Comparison of ENCODE assay signal across 46 mouse cellular contexts in the genomic region with DNA sequence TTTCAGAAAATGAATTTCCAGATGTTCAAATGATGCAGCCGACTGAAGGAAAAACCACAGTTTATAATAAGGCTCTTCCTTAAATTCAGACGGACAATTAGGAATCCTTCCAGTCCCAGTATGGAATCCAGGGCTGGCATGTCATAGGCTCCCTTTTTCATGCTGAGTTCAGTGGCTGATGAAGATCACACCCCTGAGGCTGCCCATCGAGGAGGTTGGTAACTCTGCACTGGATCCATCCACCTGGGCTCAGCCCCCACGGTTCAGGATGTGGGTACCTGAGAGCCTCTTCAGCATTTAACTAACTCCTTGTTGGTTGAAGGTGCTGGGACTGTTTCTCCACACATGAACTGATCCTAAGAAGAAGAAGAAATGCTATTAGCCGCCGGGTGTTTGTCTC. TPM values are rescaled to one million over a fixed set of nuclear protein-coding genes. Genes with fewer than 3 reads are reported as not detected.
"Had no signal": no experiment of that assay in that cellular context is flagged by ENCODE, and none has a peak within 500 bp of the region (broad histone marks: within the 10 kb centered on the region; RNA-seq: fewer than 3 reads in every experiment).

No protein-coding gene starts in this region.

- H3K9me3 ChIP-seq: limb, embryonic 10.5 days; limb, embryonic 12.5 days; limb, embryonic 13.5 days; limb, embryonic 15.5 days; liver, embryonic 12.5 days; liver, embryonic 13.5 days; liver, embryonic 15.5 days; lung, embryonic 15.5 days; megakaryocyte, embryonic 14.5 days; midbrain, embryonic 10.5 days; midbrain, embryonic 12.5 days; midbrain, embryonic 13.5 days; midbrain, embryonic 15.5 days; neural tube, embryonic 12.5 days had no signal

- H3K4me3 ChIP-seq: limb, embryonic 10.5 days; limb, embryonic 12.5 days; limb, embryonic 13.5 days; limb, embryonic 15.5 days; liver, embryonic 12.5 days; liver, embryonic 13.5 days; liver, embryonic 15.5 days; lung, embryonic 15.5 days; megakaryocyte, embryonic 14.5 days; midbrain, embryonic 10.5 days; midbrain, embryonic 12.5 days; midbrain, embryonic 13.5 days; midbrain, embryonic 15.5 days; myocyte; neural tube, embryonic 12.5 days had no signal

- H3K4me2 ChIP-seq: limb, embryonic 12.5 days; limb, embryonic 13.5 days; limb, embryonic 15.5 days; liver, embryonic 11.5 days; liver, embryonic 12.5 days; liver, embryonic 13.5 days; liver, embryonic 15.5 days; lung, embryonic 14.5 days; lung, embryonic 15.5 days; midbrain, embryonic 12.5 days; midbrain, embryonic 13.5 days; midbrain, embryonic 15.5 days; neural tube, embryonic 12.5 days had no signal

- H3K9ac ChIP-seq: limb, embryonic 12.5 days; limb, embryonic 13.5 days; limb, embryonic 15.5 days; liver, embryonic 12.5 days; liver, embryonic 13.5 days; liver, embryonic 14.5 days; liver, embryonic 15.5 days; liver, postnatal 0 days; lung, embryonic 14.5 days; lung, embryonic 15.5 days; midbrain, embryonic 12.5 days; midbrain, embryonic 13.5 days; midbrain, embryonic 15.5 days; neural tube, embryonic 12.5 days had no signal

- ATAC-seq: liver, embryonic 12.5 days; liver, postnatal 0 days; lung, postnatal 0 days; midbrain, embryonic 13.5 days; midbrain, embryonic 15.5 days; midbrain, embryonic 16.5 days had no signal

- H3K27me3 ChIP-seq: limb, embryonic 12.5 days; limb, embryonic 13.5 days; limb, embryonic 15.5 days; liver, embryonic 12.5 days; liver, embryonic 13.5 days; liver, embryonic 15.5 days; lung, embryonic 15.5 days; megakaryocyte, embryonic 14.5 days; midbrain, embryonic 12.5 days; midbrain, embryonic 13.5 days; midbrain, embryonic 15.5 days; neural tube, embryonic 12.5 days had no signal

- DNase-seq: left cerebral cortex, postnatal 4 days; liver; liver, embryonic 13.5 days; liver, postnatal 0 days; lung, adult 18-20 months; lung, adult 2 months; lung, embryonic 14.5 days; lung, postnatal 10 days; lung, postnatal 14 days; lung, postnatal 36 days; lung, postnatal 4 days had no signal

- H3K27ac ChIP-seq: limb, embryonic 10.5 days; limb, embryonic 12.5 days; limb, embryonic 13.5 days; limb, embryonic 15.5 days; liver, embryonic 12.5 days; liver, embryonic 13.5 days; liver, embryonic 14.5 days; liver, embryonic 15.5 days; lung, embryonic 15.5 days; macrophage; midbrain, embryonic 10.5 days; midbrain, embryonic 12.5 days; midbrain, embryonic 13.5 days; midbrain, embryonic 15.5 days; neural tube, embryonic 12.5 days had no signal

RNA-seq across cellular contexts. Expression of gene Galnt15, which starts 54.1 kb away (rescaled TPM):
- total RNA-seq: megakaryocyte progenitor cell, adult 5-6 weeks; megakaryocyte, adult 5-6 weeks; megakaryocyte-erythroid progenitor cell, adult 5-6 weeks; monocyte, adult 5-6 weeks had no signal
- polyA plus RNA-seq: limb, embryonic 11.5 days; limb, embryonic 12.5 days; liver, embryonic 11.5 days; liver, embryonic 12.5 days; liver, embryonic 13.5 days; liver, embryonic 14.5 days; liver, embryonic 15.5 days; macrophage; myocyte had no signal

RNA-seq across cellular contexts. Expression of gene Msmb, which starts 58.9 kb away (rescaled TPM):
- total RNA-seq: left cerebral cortex, adult 8-10 months; left cerebral cortex, postnatal 10 days; left cerebral cortex, postnatal 14 days; left cerebral cortex, postnatal 25 days; left cerebral cortex, postnatal 36 days; left cerebral cortex, postnatal 4 days; liver, adult 2 months; megakaryocyte progenitor cell, adult 5-6 weeks; megakaryocyte, adult 5-6 weeks; megakaryocyte-erythroid progenitor cell, adult 5-6 weeks; midbrain, postnatal 0 days; monocyte, adult 5-6 weeks had no signal
- polyA plus RNA-seq: limb, embryonic 10.5 days; limb, embryonic 11.5 days; limb, embryonic 12.5 days; limb, embryonic 13.5 days; limb, embryonic 14.5 days; limb, embryonic 15.5 days; liver, adult 2 months; liver, embryonic 11.5 days; liver, embryonic 16.5 days; lung, adult 2 months; lung, embryonic 14.5 days; lung, embryonic 15.5 days; lung, embryonic 16.5 days; lung, postnatal 0 days; macrophage; midbrain, embryonic 10.5 days; midbrain, embryonic 12.5 days; midbrain, embryonic 13.5 days; midbrain, embryonic 15.5 days; midbrain, embryonic 16.5 days; midbrain, postnatal 0 days; myocyte; neural tube, embryonic 11.5 days; neural tube, embryonic 12.5 days had no signal
